Mouse (Mus musculus) ovary, adult 18-20 months (tissue): ENCODE measurements at regions not wholly inside any gene's neighbourhood (a gene's known extent, or its start where the extent isn't known, plus 50 kb on each side); places are given as distances from the start of the nearest gene placed in this dataset.

ENCODE experiments used
- DNase-seq: peaks from one replicate; pipeline ENCODE4 v3.0.0; 2022; ENCODE audit warnings: low spot score, mixed read lengths

DNA sequence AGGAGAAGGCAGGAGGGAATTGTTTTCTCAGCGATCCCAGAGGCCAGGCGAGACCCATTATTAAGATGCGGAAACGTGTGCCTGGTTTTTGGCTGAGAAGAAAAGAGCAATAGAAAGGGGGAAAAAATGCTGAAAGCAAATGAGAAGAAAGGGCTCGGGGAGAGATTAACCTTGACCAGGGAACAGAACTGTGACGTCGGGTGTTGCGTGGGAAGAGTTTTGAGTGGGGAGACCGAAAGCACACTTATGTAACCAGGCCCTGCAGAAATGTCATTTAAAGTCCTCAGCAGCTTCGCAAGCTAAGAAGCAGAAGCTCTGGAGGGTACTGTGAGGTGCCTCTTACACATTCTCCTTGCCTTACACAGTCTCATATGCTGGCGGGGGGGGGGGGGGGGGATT is 111.0 kb upstream of the Frmd6 start:
- DNase-seq: no peak

GRCm38 (mm10) chr12:70715836-70716235 is 109.5 kb upstream of the Frmd6 start:
- no peak for DNase-seq

- no peak for DNase-seq
These were observed 106.7 kb upstream of the Frmd6 start for GRCm38 (mm10) chr12:70718602-70719001.

DNA sequence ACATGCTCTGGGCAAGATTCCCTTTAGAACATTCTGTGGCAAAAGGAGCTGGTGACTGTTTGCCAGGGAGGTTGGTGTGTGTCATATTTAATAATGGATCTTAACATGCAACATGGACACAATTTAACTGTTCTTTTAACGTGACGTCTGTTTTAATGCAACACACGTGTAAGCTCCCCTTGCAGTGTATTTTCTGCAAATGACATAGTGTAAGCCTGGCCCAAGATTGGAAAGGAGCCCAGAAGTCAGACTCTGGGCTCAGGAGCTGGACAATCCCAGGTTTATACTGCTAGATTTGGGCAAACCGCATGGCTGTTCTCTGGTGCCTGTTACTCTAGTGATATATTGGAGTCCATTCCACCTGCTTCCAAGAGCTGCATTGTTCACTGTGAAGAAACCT is 106.1 kb upstream of the Frmd6 start:
- no peak for DNase-seq

DNA sequence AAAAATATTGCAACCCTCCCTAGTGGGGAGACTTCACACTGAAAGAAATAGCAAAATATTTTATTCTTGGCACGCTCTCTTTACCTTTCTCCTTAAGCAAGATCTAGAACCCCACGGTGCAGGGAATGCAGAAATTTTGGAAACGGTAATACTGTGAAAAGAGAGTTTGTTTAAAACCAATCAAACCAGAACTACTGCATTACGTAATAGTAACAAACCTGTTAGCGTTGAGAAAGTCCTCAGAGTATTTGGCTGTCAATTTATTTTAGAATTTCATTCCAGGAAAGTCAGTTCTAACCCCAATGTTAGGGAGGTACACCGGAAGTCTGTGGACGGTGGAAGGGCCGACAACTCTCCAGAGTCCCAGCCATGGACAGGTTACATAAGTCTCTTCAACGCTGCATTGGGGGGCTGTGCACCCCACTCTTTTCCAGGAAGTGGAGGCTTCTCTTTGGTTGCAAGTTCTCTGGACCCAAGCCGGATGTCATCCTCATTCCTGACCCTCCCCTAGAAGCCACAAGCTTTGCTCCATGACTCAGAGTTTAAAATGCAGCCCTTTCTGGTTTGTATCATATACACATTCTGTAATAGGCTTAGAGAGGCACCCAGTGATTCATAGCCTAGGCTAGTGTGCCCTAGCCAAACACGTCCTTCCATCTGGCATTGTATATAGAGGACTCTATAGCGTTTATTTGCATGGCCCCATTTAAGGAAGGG is 105.0 kb upstream of the Frmd6 start:
- no peak for DNase-seq

DNA sequence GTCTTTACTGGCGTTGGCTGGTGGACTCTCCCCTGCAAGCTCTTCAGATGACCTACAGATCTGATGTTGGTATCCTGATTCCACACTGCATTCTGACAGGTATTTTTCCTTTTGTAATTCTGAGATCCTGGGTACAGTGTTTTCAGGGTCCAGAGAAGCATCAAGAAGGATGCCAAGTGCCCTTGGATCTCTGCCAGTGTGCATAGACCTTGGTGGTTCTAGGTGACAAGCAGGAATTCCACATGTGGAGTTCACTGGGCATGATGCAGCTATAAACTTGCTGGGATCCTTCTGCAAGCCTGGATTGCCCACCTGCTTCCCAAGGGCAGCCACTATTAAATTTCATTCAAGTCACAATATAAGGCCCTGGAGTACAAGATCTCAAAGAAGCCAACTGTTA is 100.0 kb upstream of the Frmd6 start:
- DNase-seq: no peak

- no peak for DNase-seq
These were observed 97.6 kb upstream of the Frmd6 start for GRCm38 (mm10) chr12:70727496-70728259.

DNA sequence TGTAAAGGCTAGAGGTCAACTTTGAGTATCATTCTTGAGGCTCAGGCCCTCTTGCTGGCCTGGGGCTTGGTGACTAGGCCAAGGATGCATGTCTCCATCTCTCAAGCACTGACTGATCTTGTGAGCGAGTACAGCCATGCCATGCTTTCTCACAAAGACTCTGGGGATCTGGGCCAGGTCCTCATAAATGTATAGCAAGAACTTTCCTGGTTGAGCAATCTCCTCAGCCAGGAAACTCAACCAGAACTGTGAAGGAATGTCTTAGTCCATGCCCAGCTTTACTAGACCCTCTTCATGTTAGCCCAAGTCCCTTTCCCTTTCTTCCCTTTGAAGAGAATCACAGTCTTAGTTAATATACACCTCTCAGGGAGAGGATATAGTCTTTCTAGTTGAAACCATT is 96.9 kb upstream of the Frmd6 start:
- no peak for DNase-seq

- DNase-seq: no peak
These were observed 95.4 kb upstream of the Frmd6 start for GRCm38 (mm10) chr12:70729961-70730360.

DNA sequence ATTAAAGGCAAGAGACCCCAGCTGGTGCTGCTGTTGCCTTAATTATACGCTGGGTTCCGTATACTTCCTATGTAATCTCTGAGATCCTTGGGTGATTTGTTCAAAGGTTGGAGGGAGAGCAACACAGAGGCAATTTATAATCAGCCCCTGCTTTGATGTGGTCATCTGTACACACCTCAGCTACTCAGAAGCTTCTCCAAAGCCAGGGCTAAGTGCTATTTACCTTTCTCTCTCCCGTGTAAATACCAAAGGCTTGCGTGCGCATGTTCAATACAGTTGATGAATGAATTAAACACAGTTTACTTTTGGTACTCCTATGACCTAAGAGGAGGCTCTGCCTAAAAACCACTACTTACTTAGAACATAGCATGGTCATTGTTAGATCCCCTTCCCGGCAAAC is 93.8 kb upstream of the Frmd6 start:
- no peak for DNase-seq

DNA sequence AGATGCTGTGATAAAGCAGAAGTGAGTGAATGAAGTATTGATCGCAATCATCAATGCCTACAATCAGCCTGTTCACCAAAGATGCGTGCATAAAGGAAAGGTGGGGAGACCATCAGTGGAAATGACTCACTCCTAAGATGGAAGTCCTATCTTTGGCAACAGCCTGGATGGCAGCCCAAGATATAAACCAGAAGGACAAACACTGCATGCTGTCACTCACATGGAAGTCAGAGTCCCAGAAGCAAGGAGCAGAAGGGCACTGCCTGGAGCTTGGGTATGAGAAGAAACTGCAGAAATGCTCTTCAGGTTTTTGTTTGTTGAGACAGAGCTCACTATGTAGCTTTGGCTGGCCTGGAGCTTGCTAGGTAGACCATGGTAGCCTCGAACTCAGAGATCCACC is 92.7 kb upstream of the Frmd6 start:
- DNase-seq: no peak

DNA sequence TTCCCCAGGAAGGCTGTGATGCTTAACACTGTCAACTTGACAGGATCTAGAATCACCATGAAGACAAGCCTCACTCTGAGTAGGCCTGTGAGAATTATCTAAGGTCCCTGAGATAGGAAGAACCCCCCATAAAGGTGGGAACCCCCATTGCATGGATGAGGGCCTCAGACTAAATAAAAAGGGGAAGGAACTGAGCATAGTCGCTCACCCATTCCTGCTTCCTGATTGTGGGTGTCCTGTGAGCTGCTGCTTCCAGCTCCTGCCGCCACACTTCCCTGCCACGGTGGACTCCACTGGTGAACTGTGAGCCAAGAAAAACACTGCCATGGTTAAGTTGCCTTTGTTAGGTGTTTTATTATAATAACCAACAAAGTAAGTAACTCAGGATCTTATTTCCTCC is 86.8 kb upstream of the Frmd6 start:
- no peak for DNase-seq

- no peak for DNase-seq
These were observed 86.0 kb upstream of the Frmd6 start for GRCm38 (mm10) chr12:70739316-70739715.

DNA sequence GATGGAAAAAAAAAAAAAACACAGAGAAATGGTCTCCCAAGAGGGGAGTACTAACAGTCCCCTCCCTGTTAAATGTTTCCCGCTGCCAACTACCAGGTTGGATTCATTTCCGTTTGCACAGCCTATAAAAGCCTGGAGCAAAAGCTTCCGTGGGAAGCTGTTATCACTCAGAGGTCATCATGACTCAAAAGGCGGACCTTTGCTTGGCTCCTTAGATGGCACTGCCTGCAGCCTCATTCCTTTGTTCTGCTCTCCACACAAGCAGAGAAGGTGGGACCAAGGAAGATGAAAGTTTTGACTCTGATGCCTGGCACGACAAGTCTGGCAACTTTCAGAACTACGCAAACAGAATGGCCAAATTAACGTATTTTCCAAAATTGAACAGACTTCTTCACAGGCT is 85.5 kb upstream of the Frmd6 start:
- no peak for DNase-seq

DNA sequence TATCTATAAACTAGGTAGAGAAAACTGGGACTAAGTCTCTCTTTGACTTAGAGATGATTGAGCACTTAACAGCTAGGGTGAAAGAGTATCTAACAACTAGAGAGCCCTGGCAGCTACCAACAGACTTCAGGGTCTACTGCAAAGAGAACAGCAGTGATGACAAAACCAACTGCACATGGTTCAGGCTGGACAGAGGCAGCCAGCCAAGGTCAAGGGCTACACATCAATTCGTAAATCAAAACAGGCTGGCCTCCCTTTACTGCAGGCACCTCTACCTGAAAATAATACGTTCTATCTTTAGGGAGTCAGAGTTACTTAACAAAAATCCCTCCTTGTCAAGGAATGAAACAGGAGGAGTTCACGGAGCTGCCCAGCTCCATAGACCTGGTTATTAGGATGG is 82.5 kb upstream of the Frmd6 start:
- DNase-seq: no peak

DNA sequence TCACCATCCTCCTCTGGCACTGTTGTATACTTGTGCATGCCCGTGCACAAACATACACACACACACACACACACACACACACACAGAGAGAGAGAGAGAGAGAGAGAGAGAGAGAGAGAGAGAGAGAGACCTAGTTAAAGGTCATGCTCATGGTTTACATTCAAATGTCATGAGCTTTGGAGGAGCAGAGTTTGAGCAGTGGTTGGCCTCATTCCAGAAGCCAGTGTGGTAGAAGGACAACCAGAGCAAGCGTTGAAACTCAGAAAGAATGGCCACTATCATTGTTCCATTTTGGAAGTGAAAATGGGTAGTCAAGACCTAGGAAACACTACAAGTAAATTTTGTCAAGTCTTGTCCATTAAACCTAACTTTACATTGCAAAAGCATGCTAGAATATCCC is 79.6 kb upstream of the Frmd6 start:
- DNase-seq: no peak

DNA sequence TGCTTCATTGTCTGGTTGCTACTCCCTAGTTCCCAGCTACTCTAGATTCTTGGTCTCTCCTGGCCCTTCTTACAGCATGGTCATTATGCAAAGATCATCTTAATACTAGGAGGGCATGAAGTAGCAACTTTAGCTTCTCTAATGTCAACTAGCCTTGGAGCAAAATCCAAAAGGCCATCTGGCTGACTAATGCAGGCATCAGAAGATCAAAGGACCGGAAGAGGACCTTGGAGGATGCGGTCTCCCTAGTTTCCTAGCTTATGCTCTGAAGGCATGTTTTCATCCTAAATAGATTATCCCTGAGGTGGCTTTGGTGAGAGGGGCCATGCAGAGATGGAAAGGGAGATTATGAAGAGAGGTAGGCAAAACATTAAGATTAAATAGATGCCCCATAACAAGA is 75.7 kb upstream of the Frmd6 start:
- DNase-seq: no peak

DNA sequence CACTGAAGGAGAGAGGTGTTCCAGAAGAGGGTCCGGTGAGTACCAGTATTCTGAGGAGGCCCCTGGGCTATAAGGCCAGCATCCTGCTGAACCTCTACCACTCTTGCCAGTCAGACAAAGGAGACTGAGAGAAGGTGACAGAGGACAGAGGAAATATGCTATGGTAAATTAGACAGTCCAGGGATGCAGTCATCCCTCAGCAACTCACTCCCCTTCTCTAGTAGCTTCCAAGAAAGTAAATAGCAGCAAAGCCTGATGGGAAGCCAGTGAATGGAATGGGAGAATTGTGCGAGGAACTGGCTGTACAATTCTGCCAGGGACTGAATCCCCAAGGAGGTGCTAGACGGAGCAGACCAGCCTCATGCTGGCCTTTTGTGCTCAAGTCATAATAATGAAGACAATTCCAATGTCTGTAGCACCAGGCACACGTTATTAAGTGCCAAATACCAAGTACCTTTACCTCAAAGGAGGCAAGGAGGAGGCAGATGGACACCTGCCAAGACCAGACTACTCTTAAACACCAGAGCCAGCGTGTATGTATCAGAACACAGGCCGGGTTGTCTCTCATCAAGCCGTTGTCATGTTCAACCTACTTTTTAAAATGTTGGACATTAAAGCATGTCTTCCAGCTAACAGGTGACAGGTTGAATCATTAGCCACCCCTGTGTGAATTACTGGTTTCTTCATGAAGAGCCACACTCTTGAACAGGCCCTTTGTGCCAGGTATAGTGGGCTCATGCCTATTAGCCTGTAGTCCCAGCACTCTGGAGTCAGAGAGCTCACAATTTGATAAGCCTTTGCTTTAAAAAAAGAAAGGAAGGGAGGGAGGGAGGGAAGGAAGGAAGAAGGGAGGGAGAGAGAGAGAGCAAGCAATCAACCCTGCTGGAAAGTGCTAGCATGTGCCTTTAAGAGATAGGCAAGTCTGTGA is 74.4 kb upstream of the Frmd6 start:
- DNase-seq: no peak

DNA sequence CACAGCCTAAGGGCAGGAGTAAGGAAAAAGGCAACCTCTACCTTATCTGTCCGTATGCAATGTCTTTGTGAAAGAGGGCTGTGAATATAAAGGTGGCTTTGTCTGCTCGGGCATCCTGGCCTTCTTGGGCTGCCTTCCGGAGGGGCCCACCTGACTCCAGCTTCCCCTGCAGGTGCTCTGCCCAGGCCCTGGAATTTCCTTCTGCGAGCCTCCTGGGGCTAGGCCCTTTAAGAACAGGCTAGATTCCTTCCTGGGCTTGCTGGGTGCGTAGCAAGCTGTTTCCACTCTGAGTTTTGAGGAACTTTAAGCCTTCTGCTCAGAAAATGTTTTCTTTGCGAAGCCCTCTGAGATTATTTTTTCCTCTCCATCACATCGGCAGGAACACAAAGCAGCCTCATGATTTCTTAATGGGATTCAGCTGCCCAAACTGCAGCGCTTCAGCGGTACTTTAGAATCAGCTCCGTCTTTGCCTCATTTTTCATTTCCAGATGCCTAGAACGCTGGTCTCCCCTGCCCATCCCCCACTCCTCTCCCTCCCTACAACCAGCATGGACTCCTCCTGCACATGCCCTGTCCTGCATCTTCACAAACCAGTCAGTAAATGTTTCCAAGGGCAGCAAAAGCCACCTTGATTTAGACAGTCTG is 72.9 kb upstream of the Frmd6 start:
- DNase-seq: no peak

DNA sequence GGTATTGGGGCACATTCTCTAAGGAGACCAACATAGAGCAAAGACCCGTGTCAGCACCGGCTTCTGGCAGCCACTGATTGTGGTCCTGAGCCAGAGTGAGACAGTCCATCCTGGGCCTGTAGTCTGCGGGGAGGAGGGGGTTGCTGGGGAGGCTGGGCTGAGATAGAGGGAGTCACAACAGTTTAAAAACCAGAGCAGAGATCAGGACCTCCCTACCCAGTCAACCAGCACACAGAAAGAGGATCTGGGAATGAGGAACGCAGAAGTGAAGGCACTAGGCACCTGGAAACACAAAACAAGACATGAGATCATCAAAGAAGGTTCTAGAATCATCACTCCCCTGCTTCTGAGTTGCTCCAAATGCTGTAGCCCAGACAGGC is 72.4 kb upstream of the Frmd6 start:
- DNase-seq: no peak

GRCm38 (mm10) chr12:70753458-70753857 is 71.9 kb upstream of the Frmd6 start:
- no peak for DNase-seq

GRCm38 (mm10) chr12:70758080-70758479 is 67.2 kb upstream of the Frmd6 start:
- no peak for DNase-seq
